Mouse (Mus musculus) v-Abl transformed pro-B cells (cell line): ENCODE results near the gene Nlrc5.

ENCODE experiments used
- in situ Hi-C, 2 experiments: fragments of 400-800 bp; cut with MboI; formaldehyde crosslinking; loops; one replicate each; pipeline ENCODE4 v1.15.1; 2025; ENCODE audit not compliant: unreplicated experiment in 2 of 2

Gene Nlrc5

GRCm38 (mm10) chr8:94519021-94519420 is 84.9 kb downstream of the Nlrc5 start:
- in situ Hi-C loops, result no loop called here

- in situ Hi-C loops, result loop anchor here (10.0 kb wide), 2 partner anchors 173 to 293 kb away; partner anchors contain the start of genes Ccl17 (in 1 of the 2) and Pllp (in 1 of the 2)
Measured at GRCm38 (mm10) chr8:94521481-94521880, 87.3 kb downstream of the Nlrc5 start.

- in situ Hi-C loops, result loop anchor here (10.0 kb wide), 2 partner anchors 172 to 292 kb away; partner anchors contain the start of genes Ccl17 (in 1 of the 2) and Pllp (in 1 of the 2)
Measured at GRCm38 (mm10) chr8:94522482-94522881, 88.3 kb downstream of the Nlrc5 start.

GRCm38 (mm10) chr8:94524554-94524953 is 90.4 kb downstream of the Nlrc5 start:
- in situ Hi-C loops, result loop anchor here (10.0 kb wide), 2 partner anchors 170 to 290 kb away; partner anchors contain the start of genes Ccl17 (in 1 of the 2) and Pllp (in 1 of the 2)

GRCm38 (mm10) chr8:94527178-94527577 is 93.0 kb downstream of the Nlrc5 start:
- in situ Hi-C loops, result loop anchor here (5.0 to 10.0 kb wide), 4 partner anchors 55 to 288 kb away; partner anchors contain the start of genes Ccl17 (in 1 of the 2) and Pllp (in 1 of the 2)

- in situ Hi-C loops, result loop anchor here (5.0 to 10.0 kb wide), 4 partner anchors 54 to 287 kb away; partner anchors contain the start of genes Ccl17 (in 1 of the 2) and Pllp (in 1 of the 2)
Measured at GRCm38 (mm10) chr8:94528245-94528644, 94.1 kb downstream of the Nlrc5 start.

GRCm38 (mm10) chr8:94529875-94530274 is 95.7 kb downstream of the Nlrc5 start:
- in situ Hi-C loops, result loop anchor here (5.0 to 10.0 kb wide), 4 partner anchors 52 to 285 kb away; partner anchors contain the start of genes Ccl17 (in 1 of the 2) and Pllp (in 1 of the 2)

- in situ Hi-C loops, result no loop called here
Measured at GRCm38 (mm10) chr8:94530643-94531042, 96.5 kb downstream of the Nlrc5 start.

- in situ Hi-C loops, result no loop called here
Measured at GRCm38 (mm10) chr8:94532000-94532399, 97.8 kb downstream of the Nlrc5 start.

GRCm38 (mm10) chr8:94532525-94532872 is 98.3 kb downstream of the Nlrc5 start:
- in situ Hi-C loops, result no loop called here

- in situ Hi-C loops, result no loop called here
Measured at GRCm38 (mm10) chr8:94532873-94533671, 98.9 kb downstream of the Nlrc5 start, which contains the start of gene Cpne2. TSS of gene Cpne2 (plus strand) at chr8:94532990.

GRCm38 (mm10) chr8:94534612-94535011 is 100.5 kb downstream of the Nlrc5 start:
- in situ Hi-C loops, result no loop called here

- in situ Hi-C loops, result no loop called here
Measured at GRCm38 (mm10) chr8:94535631-94536030, 101.5 kb downstream of the Nlrc5 start.

GRCm38 (mm10) chr8:94537456-94537855 is 103.3 kb downstream of the Nlrc5 start:
- in situ Hi-C loops, result no loop called here

- in situ Hi-C loops, result no loop called here
Measured at GRCm38 (mm10) chr8:94540025-94540424, 105.9 kb downstream of the Nlrc5 start.

- in situ Hi-C loops, result no loop called here
Measured at GRCm38 (mm10) chr8:94540889-94541795, 107.0 kb downstream of the Nlrc5 start.

GRCm38 (mm10) chr8:94543981-94544380 is 109.8 kb downstream of the Nlrc5 start:
- in situ Hi-C loops, result no loop called here

- in situ Hi-C loops, result no loop called here
Measured at GRCm38 (mm10) chr8:94549041-94549440, 114.9 kb downstream of the Nlrc5 start.

- in situ Hi-C loops, result no loop called here
Measured at GRCm38 (mm10) chr8:94549482-94549881, 115.3 kb downstream of the Nlrc5 start.

GRCm38 (mm10) chr8:94549998-94550397 is 115.8 kb downstream of the Nlrc5 start:
- in situ Hi-C loops, result no loop called here
